Mouse (Mus musculus) limb, embryonic 13.5 days (tissue): ENCODE measurements around the gene Capzb. TPM values are rescaled to one million over a fixed set of nuclear protein-coding genes. Genes with fewer than 3 reads are reported as not detected.

Experiments used
- ATAC-seq: fragments of 200-750 bp; cut with Nextera tagmentation; 2 replicates; pipeline ENCODE4 v1.8.0; 2017; ENCODE audit warnings: low read depth, moderate number of reproducible peaks, moderate TSS enrichment; ENCODE audit not compliant: low FRiP score
- H3K27ac ChIP-seq: fragments of 300-500 bp; sonication (generic); 2 replicates; pipeline ENCODE4 v1.5.1; 2015; ENCODE audit warnings: inconsistent platforms, mild to moderate bottlenecking, moderate library complexity
- H3K27me3 ChIP-seq: fragments of 300-500 bp; sonication (generic); 2 replicates; pipeline ENCODE4 v1.6.1; 2015; ENCODE audit warnings: mild to moderate bottlenecking, inconsistent platforms
- H3K36me3 ChIP-seq: fragments of 300-500 bp; sonication (generic); 2 replicates; pipeline ENCODE4 v1.6.1; 2015; ENCODE audit warnings: inconsistent platforms, mild to moderate bottlenecking, moderate library complexity
- H3K4me1 ChIP-seq: fragments of 300-500 bp; sonication (generic); 2 replicates; pipeline ENCODE4 v1.6.1; 2015; ENCODE audit warnings: inconsistent platforms
- H3K4me2 ChIP-seq: fragments of 300-500 bp; sonication (generic); replicated peaks from 2 replicates; pipeline ENCODE4 v1.6.1; 2015; ENCODE audit warnings: inconsistent platforms, mild to moderate bottlenecking, moderate library complexity
- H3K4me3 ChIP-seq: fragments of 300-500 bp; sonication (generic); 2 replicates; pipeline ENCODE4 v1.5.1; 2015; ENCODE audit warnings: moderate library complexity, mild to moderate bottlenecking, inconsistent platforms
- H3K9ac ChIP-seq: fragments of 300-500 bp; sonication (generic); 2 replicates; pipeline ENCODE4 v1.6.1; 2015; ENCODE audit warnings: mild to moderate bottlenecking, inconsistent platforms
- H3K9me3 ChIP-seq: fragments of 300-500 bp; sonication (generic); 2 replicates; pipeline ENCODE4 v1.6.1; 2016; ENCODE audit warnings: inconsistent platforms
- WGBS: fragments of 180-500 bp; shearing (Covaris S2); methylation state at CpG from one replicate; pipeline ENCODE4 v1.1.7; 2015; 5-methylcytosine and 5-hydroxymethylcytosine counted together
- polyA plus RNA-seq: library from polyadenylated mRNA; unstranded; fragments of >200 nt; fragmentation: Nextera tagmentation; extraction: Ambion mirVana; gene quantifications from 2 replicates; pipeline ENCODE4 v1.2.1, GENCODE M21; 2015

Capzb gene
- polyA plus RNA-seq, 1 experiment from 2014 or later: 406 TPM

- 27% methylated on average over 15 of the region's 15 CpGs for WGBS
- Histone ChIP-seq H3K9me3 (no peaks in the 10 kb centered on the region), H3K4me1 (peaks cover 72% of the 10 kb centered on the region), H3K36me3 (peaks cover 88% of the 10 kb centered on the region), H3K27me3 (no peaks in the 10 kb centered on the region), H3K4me3 (no peak overlapping the region), H3K9ac (0 out of 2 replicates have a peak overlapping the region, but pooled peaks have one; percentile 19), H3K27ac (peak overlapping the region; percentile 84), H3K4me2 (0 out of 2 replicates have a peak overlapping the region, but pooled peaks have one; percentile 1)
- peak; percentile 41; the same call in 1 of the 2 replicates for ATAC-seq
Observed at GRCm38 (mm10) chr4:139284877-139285276, 92.2 kb downstream of the Capzb start.

- no peak overlapping the region for H3K9ac ChIP-seq
- WGBS: 67% methylated on average over 5 of the region's 5 CpGs
- no peak overlapping the region for H3K4me2 ChIP-seq
- H3K27me3 ChIP-seq: no peaks in the 10 kb centered on the region
- ATAC-seq: no peak
- no peaks in the 10 kb centered on the region for H3K9me3 ChIP-seq
- H3K36me3 ChIP-seq: peaks cover 88% of the 10 kb centered on the region
- peaks cover 71% of the 10 kb centered on the region for H3K4me1 ChIP-seq
- H3K4me3 ChIP-seq: no peak overlapping the region
- H3K27ac ChIP-seq: peak overlapping the region; percentile 16; the same call in 1 of the 2 replicates
Observed at GRCm38 (mm10) chr4:139286234-139286633, 93.5 kb downstream of the Capzb start.

DNA sequence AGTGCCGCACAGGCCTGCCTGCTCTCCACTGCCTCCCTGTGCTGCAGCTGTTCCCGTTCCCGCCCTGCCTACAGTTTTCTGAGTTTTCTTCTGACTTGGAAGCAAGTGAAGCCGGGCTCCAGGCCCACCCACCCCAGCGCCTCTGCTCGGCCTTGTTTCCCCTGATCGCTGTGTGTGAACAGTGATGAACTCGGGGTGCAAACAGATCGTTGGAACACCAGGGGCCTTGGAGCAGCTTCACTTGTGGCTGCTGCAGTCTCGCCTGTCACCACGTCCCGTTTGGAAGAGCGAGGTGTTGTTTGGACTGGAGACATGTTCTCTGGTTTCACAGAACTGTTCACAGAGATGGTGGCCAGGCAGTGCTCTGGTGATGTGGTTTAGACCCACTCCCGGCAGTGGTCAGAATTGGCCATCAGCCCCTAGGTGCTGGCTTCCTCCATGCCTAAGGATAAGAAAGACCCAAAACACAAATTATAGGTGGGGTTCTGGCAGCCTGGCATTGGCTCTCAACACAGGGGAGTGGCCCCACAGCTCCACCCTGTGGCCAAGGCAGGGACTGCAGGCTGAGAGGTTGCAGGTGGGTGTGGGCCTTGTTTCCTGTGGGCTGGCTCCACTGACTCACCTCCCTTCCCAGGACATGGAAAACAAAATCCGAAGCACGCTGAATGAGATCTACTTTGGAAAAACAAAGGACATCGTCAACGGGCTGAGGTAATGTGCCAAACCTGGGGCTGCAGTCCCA is 94.6 kb downstream of the Capzb start:
- Histone ChIP-seq H3K4me1 (peaks cover 62% of the 10 kb centered on the region), H3K4me3 (no peak overlapping the region), H3K9me3 (no peaks in the 10 kb centered on the region), H3K4me2 (no peak overlapping the region), H3K27me3 (no peaks in the 10 kb centered on the region), H3K36me3 (peaks cover 88% of the 10 kb centered on the region), H3K27ac (peak overlapping the region; percentile 16; the same call in 1 of the 2 replicates), H3K9ac (no peak overlapping the region)
- WGBS: 75% methylated on average over 18 of the region's 18 CpGs
- ATAC-seq: 0 out of 2 replicates have a peak, but pooled peaks have one; percentile 18

- WGBS: 50% methylated on average over 10 of the region's 10 CpGs
- no peak overlapping the region for H3K4me2 ChIP-seq
- peak overlapping the region; percentile 48; the same call in 1 of the 2 replicates for H3K27ac ChIP-seq
- peaks cover 46% of the 10 kb centered on the region for H3K4me1 ChIP-seq
- peaks cover 76% of the 10 kb centered on the region for H3K36me3 ChIP-seq
- no peaks in the 10 kb centered on the region for H3K9me3 ChIP-seq
- ATAC-seq: no peak
- H3K27me3 ChIP-seq: no peaks in the 10 kb centered on the region
- H3K4me3 ChIP-seq: no peak overlapping the region
- no peak overlapping the region; the same call in 1 of the 2 replicates for H3K9ac ChIP-seq
Observed at GRCm38 (mm10) chr4:139289017-139289416, 96.3 kb downstream of the Capzb start.

DNA sequence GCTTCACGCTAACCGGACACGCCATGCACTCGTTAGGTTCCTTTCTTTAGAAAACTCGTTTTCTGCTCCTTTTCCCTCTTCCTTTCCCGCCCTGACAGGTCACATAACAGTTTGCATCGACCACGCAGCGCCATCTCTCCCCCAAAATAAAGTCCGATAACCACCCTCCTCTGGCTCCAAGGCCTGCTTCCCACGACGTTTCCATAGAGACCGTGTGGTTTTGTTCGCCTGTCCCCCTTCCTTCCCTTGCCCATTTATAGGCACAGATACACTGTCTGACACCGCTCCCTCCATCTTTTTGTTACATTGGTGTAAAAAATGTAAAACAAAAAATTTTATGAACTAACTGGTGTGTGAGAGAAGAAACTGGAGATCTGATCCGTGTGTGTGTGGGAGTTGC is 98.4 kb downstream of the Capzb start:
- Histone ChIP-seq H3K4me1 (peaks cover 25% of the 10 kb centered on the region), H3K4me3 (no peak overlapping the region), H3K36me3 (peaks cover 63% of the 10 kb centered on the region), H3K27ac (no peak overlapping the region), H3K27me3 (no peaks in the 10 kb centered on the region), H3K4me2 (no peak overlapping the region), H3K9ac (no peak overlapping the region), H3K9me3 (no peaks in the 10 kb centered on the region)
- ATAC-seq: no peak
- 89% methylated on average over 16 of the region's 16 CpGs for WGBS

GRCm38 (mm10) chr4:139292038-139292437 is 99.3 kb downstream of the Capzb start:
- no peak overlapping the region for H3K9ac ChIP-seq
- no peak overlapping the region for H3K27ac ChIP-seq
- no peak for ATAC-seq
- peaks cover 57% of the 10 kb centered on the region for H3K36me3 ChIP-seq
- no peaks in the 10 kb centered on the region for H3K9me3 ChIP-seq
- no peak overlapping the region for H3K4me2 ChIP-seq
- H3K4me3 ChIP-seq: no peak overlapping the region
- H3K4me1 ChIP-seq: peaks cover 16% of the 10 kb centered on the region
- WGBS: 98% methylated on average over 5 of the region's 5 CpGs
- no peaks in the 10 kb centered on the region for H3K27me3 ChIP-seq

DNA sequence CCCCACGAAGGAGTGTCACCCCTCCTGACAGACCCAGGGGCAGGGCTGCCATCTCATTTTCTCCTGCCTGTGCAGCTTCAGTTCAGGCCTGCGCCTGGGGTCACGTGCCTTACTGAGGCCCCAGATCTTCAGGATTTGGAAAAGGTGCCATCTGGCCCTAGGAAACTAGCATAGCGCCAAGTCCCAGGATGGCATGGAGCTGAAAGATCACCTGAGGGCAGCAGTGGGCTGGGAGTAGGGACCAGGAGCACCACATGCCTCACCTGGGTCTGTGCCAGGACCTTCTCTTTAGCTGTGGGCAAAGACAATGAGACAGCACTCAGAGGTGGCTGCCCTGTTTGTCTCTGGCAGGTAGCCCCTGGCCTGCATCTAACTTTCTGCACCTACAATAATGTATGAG is 104.9 kb downstream of the Capzb start:
- H3K27me3 ChIP-seq: no peaks in the 10 kb centered on the region
- ATAC-seq: no peak
- no peak overlapping the region for H3K4me2 ChIP-seq
- H3K9me3 ChIP-seq: no peaks in the 10 kb centered on the region
- no peak overlapping the region for H3K27ac ChIP-seq
- H3K9ac ChIP-seq: no peak overlapping the region
- no peaks in the 10 kb centered on the region; the same call in none of the 2 replicates for H3K4me1 ChIP-seq
- peaks cover 53% of the 10 kb centered on the region for H3K36me3 ChIP-seq
- WGBS: 82% methylated on average over 4 of the region's 4 CpGs
- H3K4me3 ChIP-seq: no peak overlapping the region

GRCm38 (mm10) chr4:139298671-139299366 is 106.1 kb downstream of the Capzb start:
- H3K4me2 ChIP-seq: no peak overlapping the region
- H3K36me3 ChIP-seq: peaks cover 55% of the 10 kb centered on the region
- no peak overlapping the region for H3K9ac ChIP-seq
- 86% methylated on average over 12 of the region's 12 CpGs for WGBS
- no peak for ATAC-seq
- H3K4me1 ChIP-seq: no peaks in the 10 kb centered on the region; the same call in none of the 2 replicates
- H3K4me3 ChIP-seq: no peak overlapping the region
- H3K27ac ChIP-seq: no peak overlapping the region
- H3K9me3 ChIP-seq: no peaks in the 10 kb centered on the region
- no peaks in the 10 kb centered on the region for H3K27me3 ChIP-seq

DNA sequence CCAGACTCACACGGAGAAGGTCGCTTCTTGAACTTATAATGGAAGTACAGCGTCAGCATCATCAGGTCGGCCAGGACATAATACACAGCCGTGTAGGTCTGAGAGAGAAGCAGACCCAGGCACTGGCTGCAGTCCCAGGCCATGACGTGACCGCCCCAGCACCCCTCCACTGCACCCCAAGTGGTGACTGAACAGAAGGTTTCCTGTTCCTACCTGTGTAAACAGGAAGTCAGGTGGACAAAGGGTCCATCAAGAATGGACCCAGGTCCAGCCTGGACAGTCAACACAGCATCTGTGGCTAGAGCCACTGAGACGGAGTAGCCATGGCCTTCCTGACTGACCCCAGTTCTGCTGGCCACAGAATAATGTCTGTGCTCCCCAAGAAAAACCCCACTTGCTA is 109.1 kb downstream of the Capzb start:
- H3K9me3 ChIP-seq: no peaks in the 10 kb centered on the region
- no peaks in the 10 kb centered on the region for H3K27me3 ChIP-seq
- peaks cover 78% of the 10 kb centered on the region for H3K36me3 ChIP-seq
- H3K9ac ChIP-seq: no peak overlapping the region
- no peaks in the 10 kb centered on the region; the same call in 1 of the 2 replicates for H3K4me1 ChIP-seq
- no peak overlapping the region for H3K4me2 ChIP-seq
- ATAC-seq: no peak
- H3K4me3 ChIP-seq: no peak overlapping the region
- no peak overlapping the region for H3K27ac ChIP-seq
- 89% methylated on average over 8 of the region's 8 CpGs for WGBS

GRCm38 (mm10) chr4:139302241-139302640 is 109.5 kb downstream of the Capzb start:
- no peak overlapping the region for H3K4me2 ChIP-seq
- H3K27ac ChIP-seq: no peak overlapping the region
- H3K9me3 ChIP-seq: no peaks in the 10 kb centered on the region
- H3K9ac ChIP-seq: no peak overlapping the region
- ATAC-seq: no peak
- H3K4me1 ChIP-seq: no peaks in the 10 kb centered on the region
- H3K27me3 ChIP-seq: no peaks in the 10 kb centered on the region
- H3K36me3 ChIP-seq: peaks cover 80% of the 10 kb centered on the region
- WGBS: 43% methylated on average over 5 of the region's 5 CpGs
- H3K4me3 ChIP-seq: no peak overlapping the region

DNA sequence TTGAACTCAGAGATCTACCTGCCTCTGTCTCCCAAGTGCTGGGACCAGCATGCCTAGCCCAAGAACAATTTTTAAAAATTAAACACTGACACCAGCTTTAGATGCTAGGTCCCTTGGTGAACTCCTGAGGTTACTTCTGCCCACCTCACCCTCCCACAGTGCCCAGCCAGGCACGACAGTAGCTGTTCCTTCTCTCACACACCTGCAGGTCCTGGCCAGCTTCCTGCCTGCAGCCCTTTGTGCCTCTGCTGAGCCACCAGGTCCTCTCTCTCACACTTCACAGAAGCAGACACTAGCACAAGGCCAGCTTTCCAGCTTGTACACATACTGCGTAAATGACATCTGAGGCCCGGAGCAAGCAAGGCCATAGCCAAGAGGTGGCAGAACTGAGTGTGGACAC is 112.8 kb downstream of the Capzb start:
- Histone ChIP-seq H3K4me2 (no peak overlapping the region), H3K9me3 (no peaks in the 10 kb centered on the region), H3K27me3 (no peaks in the 10 kb centered on the region), H3K27ac (no peak overlapping the region), H3K36me3 (peaks cover 57% of the 10 kb centered on the region), H3K4me3 (no peak overlapping the region), H3K9ac (no peak overlapping the region), H3K4me1 (peaks cover 13% of the 10 kb centered on the region)
- 91% methylated on average over 3 of the region's 3 CpGs for WGBS
- no peak for ATAC-seq

DNA sequence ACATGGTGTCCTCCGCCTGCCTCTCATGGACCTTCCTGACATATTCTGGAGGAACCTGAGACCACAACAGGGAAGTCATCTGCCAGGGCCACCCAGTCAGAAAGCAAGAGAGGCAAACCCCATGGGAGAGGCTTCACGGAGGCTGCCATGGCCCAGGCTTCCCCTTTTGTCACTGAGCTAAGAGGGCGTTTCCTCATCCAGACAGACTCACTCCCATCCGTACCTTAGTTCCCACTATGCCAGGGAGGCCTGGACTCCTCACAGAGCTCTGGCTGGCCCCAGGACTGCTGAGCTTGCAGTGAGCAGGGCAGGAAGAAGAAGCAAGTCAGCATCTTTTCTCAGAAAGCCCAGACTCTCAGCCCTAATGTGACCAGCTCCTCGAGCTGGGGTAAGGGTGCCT is 115.2 kb downstream of the Capzb start:
- H3K27ac ChIP-seq: no peak overlapping the region
- H3K4me3 ChIP-seq: no peak overlapping the region
- peaks cover 33% of the 10 kb centered on the region for H3K36me3 ChIP-seq
- no peak for ATAC-seq
- 81% methylated on average over 5 of the region's 5 CpGs for WGBS
- no peaks in the 10 kb centered on the region for H3K27me3 ChIP-seq
- peaks cover 28% of the 10 kb centered on the region for H3K4me1 ChIP-seq
- no peak overlapping the region for H3K4me2 ChIP-seq
- H3K9ac ChIP-seq: no peak overlapping the region
- no peaks in the 10 kb centered on the region for H3K9me3 ChIP-seq
